Mouse (Mus musculus) kidney, postnatal 25 days (tissue): Measurements from ENCODE around the gene Bpifa6.

Source experiments
- DNase-seq, 2 experiments: peaks; one replicate each; pipeline ENCODE4 v3.0.0; 2021; ENCODE audit warnings: mixed read lengths in 2 of 2

Bpifa6 gene

DNA sequence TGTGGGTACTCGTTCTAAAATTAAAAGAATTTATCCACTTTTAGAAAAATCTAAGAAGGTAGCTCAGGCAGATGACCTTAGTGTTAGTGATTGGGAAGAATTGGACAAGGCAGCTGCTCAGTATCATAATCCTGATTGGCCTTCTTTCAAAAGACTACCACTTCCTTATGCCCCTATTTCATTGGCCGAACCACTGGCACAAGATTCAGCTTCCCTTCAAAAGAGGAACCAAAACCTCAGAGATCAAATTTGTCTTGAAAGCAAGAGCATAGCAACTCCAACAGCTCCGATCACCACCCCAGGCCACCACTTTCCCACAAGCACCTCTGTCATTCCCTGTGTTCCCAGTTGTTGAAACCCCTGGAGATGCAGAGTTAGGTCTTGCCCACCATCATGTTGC lies 70.0 kb downstream of the Bpifa6 start:
- DNase-seq: no peak
